8 mouse cellular contexts compared by ENCODE assay signal in genomic region chr15:93275623-93276022, GRCm38 (mm10). TPM values are rescaled to one million over a fixed set of nuclear protein-coding genes. Genes with fewer than 3 reads are reported as not detected.
DNase-seq lines count a peak whose midpoint lies in the region; ATAC-seq and TF ChIP-seq lines count a peak whose summit lies in the region.

No protein-coding gene starts in this region.

- no peaks in the 10 kb centered on the region for H3K27me3 ChIP-seq in heart, embryonic 12.5 days (replicated peaks)
- H3K27me3 ChIP-seq in ES-Bruce4 (ENCODE audit: control insufficient read depth, insufficient read depth, low read length, poor library complexity, severe bottlenecking), result no peaks in the 10 kb centered on the region
- H3K27me3 ChIP-seq in embryonic facial prominence, embryonic 14.5 days (replicated peaks; ENCODE audit: control insufficient read depth, insufficient read depth, low read length), result no peaks in the 10 kb centered on the region
- H3K27me3 ChIP-seq in intestine, embryonic 15.5 days (replicated peaks), result no peaks in the 10 kb centered on the region
- no peaks in the 10 kb centered on the region for H3K27me3 ChIP-seq in megakaryocyte, embryonic 14.5 days (replicated peaks)

- peak overlapping the region; percentile 65 for H3K4me3 ChIP-seq in heart, embryonic 12.5 days
- H3K4me3 ChIP-seq in ES-Bruce4 (ENCODE audit: low read depth, low read length), result peak overlapping the region; percentile 75
- H3K4me3 ChIP-seq in embryonic facial prominence, embryonic 14.5 days (ENCODE audit: low read depth, low read length), result peak overlapping the region; percentile 80
- H3K4me3 ChIP-seq in intestine, embryonic 15.5 days (replicated peaks), result peak overlapping the region; percentile 74
- peak overlapping the region; percentile 98 for H3K4me3 ChIP-seq in megakaryocyte, embryonic 14.5 days (replicated peaks)

- intact Hi-C loops in heart, postnatal 25 days (cut with DNase I), result loop anchor here (2.0 kb wide), 2 partner anchors 61 to 123 kb away; partner anchors contain the start of genes Pphln1, Yaf2 and Zcrb1

- TF ChIP-seq EP300 in ES-Bruce4 (IDR thresholded peaks at IDR 0.05; ENCODE audit: insufficient read depth, low read depth, low read length), result no peak

- TF ChIP-seq CTCF in ES-Bruce4 (IDR thresholded peaks at IDR 0.05; ENCODE audit: low read depth, low read length), result no peak

- H3K9ac ChIP-seq in heart, embryonic 12.5 days, result peak overlapping the region; percentile 68
- H3K9ac ChIP-seq in ES-Bruce4 (ENCODE audit: low read depth, poor library complexity, severe bottlenecking), result peak overlapping the region; percentile 2
- H3K9ac ChIP-seq in embryonic facial prominence, embryonic 14.5 days (ENCODE audit: low read depth, low read length), result peak overlapping the region; percentile 68
- peak overlapping the region; percentile 38 for H3K9ac ChIP-seq in intestine, embryonic 15.5 days

- no peaks in the 10 kb centered on the region for H3K9me3 ChIP-seq in heart, embryonic 12.5 days (replicated peaks)
- no peaks in the 10 kb centered on the region for H3K9me3 ChIP-seq in ES-Bruce4 (replicated peaks; ENCODE audit: control insufficient read depth, insufficient read depth, low read length, poor library complexity, severe bottlenecking)
- H3K9me3 ChIP-seq in embryonic facial prominence, embryonic 14.5 days (ENCODE audit: control insufficient read depth, low read length), result no peaks in the 10 kb centered on the region
- H3K9me3 ChIP-seq in intestine, embryonic 15.5 days, result no peaks in the 10 kb centered on the region
- H3K9me3 ChIP-seq in megakaryocyte, embryonic 14.5 days, result no peaks in the 10 kb centered on the region

- peaks cover 26% of the 10 kb centered on the region for H3K4me1 ChIP-seq in heart, embryonic 12.5 days (replicated peaks)
- no peaks in the 10 kb centered on the region for H3K4me1 ChIP-seq in ES-Bruce4 (ENCODE audit: control insufficient read depth, insufficient read depth, low read length)
- peaks cover 19% of the 10 kb centered on the region for H3K4me1 ChIP-seq in embryonic facial prominence, embryonic 14.5 days (ENCODE audit: control insufficient read depth, insufficient read depth, low read length)
- peaks cover 13% of the 10 kb centered on the region; the same call in 1 of the 2 replicates for H3K4me1 ChIP-seq in intestine, embryonic 15.5 days (replicated peaks)
- peaks cover 47% of the 10 kb centered on the region for H3K4me1 ChIP-seq in megakaryocyte, embryonic 14.5 days

- TF ChIP-seq POLR2A in ES-Bruce4 (IDR thresholded peaks at IDR 0.05; ENCODE audit: insufficient read depth, low read length), result no peak

- under 1% methylated on average over 21 of the region's 21 CpGs for WGBS in heart, embryonic 12.5 days
- under 1% methylated on average over 21 of the region's 21 CpGs for WGBS in embryonic facial prominence, embryonic 14.5 days
- WGBS in intestine, embryonic 15.5 days, result under 1% methylated on average over 21 of the region's 21 CpGs

- peaks cover 9% of the 10 kb centered on the region; the same call in 1 of the 2 replicates for H3K36me3 ChIP-seq in heart, embryonic 12.5 days
- H3K36me3 ChIP-seq in ES-Bruce4 (ENCODE audit: control insufficient read depth, insufficient read depth, low read length, poor library complexity, severe bottlenecking), result no peaks in the 10 kb centered on the region
- 0 out of 2 replicates have a peak, but pooled peaks cover under 1% of the 10 kb centered on the region for H3K36me3 ChIP-seq in embryonic facial prominence, embryonic 14.5 days (ENCODE audit: control insufficient read depth, insufficient read depth, low read length)
- no peaks in the 10 kb centered on the region for H3K36me3 ChIP-seq in intestine, embryonic 15.5 days
- peaks cover 22% of the 10 kb centered on the region for H3K36me3 ChIP-seq in megakaryocyte, embryonic 14.5 days (replicated peaks; ENCODE audit: low read length)

- ATAC-seq in heart, embryonic 12.5 days (ENCODE audit: insufficient number of reproducible peaks, low FRiP score), result peak; percentile 39
- ATAC-seq in embryonic facial prominence, embryonic 14.5 days (ENCODE audit: low read depth), result peak; percentile 39
- ATAC-seq in intestine, embryonic 15.5 days, result peak; percentile 53

- H3K27ac ChIP-seq in heart, embryonic 12.5 days (ENCODE audit: poor library complexity, severe bottlenecking), result peak overlapping the region; percentile 74
- H3K27ac ChIP-seq in ES-Bruce4 (ENCODE audit: insufficient read depth, low read length), result no peak overlapping the region
- peak overlapping the region; percentile 81 for H3K27ac ChIP-seq in embryonic facial prominence, embryonic 14.5 days (replicated peaks; ENCODE audit: low read depth, low read length)
- peak overlapping the region; percentile 64 for H3K27ac ChIP-seq in intestine, embryonic 15.5 days

- H3K4me2 ChIP-seq in heart, embryonic 12.5 days, result peak overlapping the region; percentile 97
- peak overlapping the region; percentile 93 for H3K4me2 ChIP-seq in embryonic facial prominence, embryonic 14.5 days (ENCODE audit: low read depth, low read length)
- H3K4me2 ChIP-seq in intestine, embryonic 15.5 days (replicated peaks), result peak overlapping the region; percentile 79

- DNase-seq in heart, postnatal 25 days (ENCODE audit: low spot score), result no peak
- peak; percentile 64 for DNase-seq in embryonic facial prominence, embryonic 14.5 days (ENCODE audit: low spot score)
- no peak for DNase-seq in layer of hippocampus, adult 9-10 months (ENCODE audit: low spot score)
- DNase-seq in left cerebral cortex, adult 8-10 months (ENCODE audit: low spot score in 2 of 2), result no peak

RNA-seq across cellular contexts. Expression of gene Gxylt1, which starts 0.6 kb away (rescaled TPM):
- 17.2 and 17.7 TPM in 2 replicates for polyA plus RNA-seq in heart, embryonic 12.5 days (2016; fragmentation: Nextera tagmentation; extraction: Ambion mirVana)
- total RNA-seq in heart, postnatal 25 days (2021), result 10 to 100 TPM; 10.6 to 11.0 TPM
- polyA plus RNA-seq in ES-Bruce4 (2011; ENCODE audit: insufficient read depth, insufficient read length, low read depth, missing spikeins), result 35.7 and 39.1 TPM in 2 replicates
- 14.6 and 15.1 TPM in 2 replicates for polyA plus RNA-seq in embryonic facial prominence, embryonic 14.5 days (2014; fragmentation: Nextera tagmentation; extraction: Ambion mirVana)
- polyA plus RNA-seq in intestine, embryonic 15.5 days (2015; fragmentation: Nextera tagmentation; extraction: Ambion mirVana), result 10.2 and 10.8 TPM in 2 replicates
- 0.70 TPM in 1 of 2 replicates, not detected in the other for polyA plus RNA-seq in megakaryocyte, embryonic 14.5 days (2012; ENCODE audit: insufficient read depth, low replicate concordance)
- total RNA-seq in left cerebral cortex, adult 8-10 months (2022), result 10 to 100 TPM; 13.1 to 15.5 (median 13.9) TPM

Comparison
In these comparisons a context has a peak if more than half of its experiments do, and no peak if none do; other contexts are left out.
1. H3K9ac ChIP-seq: peak in every context shown above with its lines; median percentile 68 in heart, embryonic 12.5 days; 68 in embryonic facial prominence, embryonic 14.5 days; 38 in intestine, embryonic 15.5 days; 2 in ES-Bruce4.